Mouse (Mus musculus) hindbrain, embryonic 11.5 days (tissue): Measurements from ENCODE around the gene Polr1e. TPM values are rescaled to one million over a fixed set of nuclear protein-coding genes. Genes with fewer than 3 reads are reported as not detected.
A peak's percentile ranks its signal among the peaks of the same experiment; 100 is the strongest.
"Not testable (repeated sequence)": the region's sequence is repeated elsewhere in the genome, so short reads cannot be mapped to it uniquely, and the experiment has no call there.

Experiments used
- ATAC-seq: fragments of 200-750 bp; cut with Nextera tagmentation; 2 replicates; pipeline ENCODE4 v1.8.0; 2017; ENCODE audit warnings: mild to moderate bottlenecking, moderate TSS enrichment, moderate library complexity; ENCODE audit not compliant: low FRiP score
- DNase-seq: peaks from one replicate; pipeline ENCODE4 v3.0.0-alpha.2; 2015; ENCODE audit warnings: low spot score
- H3K27ac ChIP-seq: fragments of 300-500 bp; sonication (generic); 2 replicates; pipeline ENCODE4 v1.5.1; 2014; ENCODE audit warnings: mild to moderate bottlenecking, low read depth, low read length
- H3K27me3 ChIP-seq: fragments of 300-500 bp; sonication (generic); 2 replicates; pipeline ENCODE4 v1.6.1; 2014; ENCODE audit warnings: mild to moderate bottlenecking, low read length, moderate library complexity, mixed read lengths; ENCODE audit not compliant: control insufficient read depth, insufficient read depth
- H3K36me3 ChIP-seq: fragments of 300-500 bp; sonication (generic); 2 replicates; pipeline ENCODE4 v1.6.1; 2014; ENCODE audit warnings: mild to moderate bottlenecking, low read length, moderate library complexity, mixed read lengths; ENCODE audit not compliant: control insufficient read depth, insufficient read depth
- H3K4me1 ChIP-seq: fragments of 300-500 bp; sonication (generic); replicated peaks from 2 replicates; pipeline ENCODE4 v1.6.1; 2014; ENCODE audit warnings: low read length, mixed read lengths; ENCODE audit not compliant: control insufficient read depth, insufficient read depth
- H3K4me2 ChIP-seq: fragments of 300-500 bp; sonication (generic); replicated peaks from 2 replicates; pipeline ENCODE4 v1.6.1; 2014; ENCODE audit warnings: mild to moderate bottlenecking, low read depth, low read length
- H3K4me3 ChIP-seq: fragments of 300-500 bp; sonication (generic); 2 replicates; pipeline ENCODE4 v1.5.1; 2014; ENCODE audit warnings: low read depth, low read length
- H3K9ac ChIP-seq: fragments of 300-500 bp; sonication (generic); 2 replicates; pipeline ENCODE4 v1.6.1; 2014; ENCODE audit warnings: low read depth, low read length
- H3K9me3 ChIP-seq: fragments of 300-500 bp; sonication (generic); 2 replicates; pipeline ENCODE4 v1.6.1; 2016; ENCODE audit warnings: low read length; ENCODE audit not compliant: control insufficient read depth
- WGBS: fragments of 180-500 bp; shearing (Covaris S2); extraction: QIAGEN DNeasy Blood & Tissue Kit; methylation state at CpG from one replicate; pipeline ENCODE4 v1.1.7; 2014; 5-methylcytosine and 5-hydroxymethylcytosine counted together
- polyA plus RNA-seq: library from polyadenylated mRNA; unstranded; fragments of >200 nt; fragmentation: Nextera tagmentation; extraction: Ambion mirVana; gene quantifications from 2 replicates; pipeline ENCODE4 v1.2.1, GENCODE M21; 2014

Gene Polr1e
- polyA plus RNA-seq, 1 experiment from 2014 or later = 61.7 TPM

DNA sequence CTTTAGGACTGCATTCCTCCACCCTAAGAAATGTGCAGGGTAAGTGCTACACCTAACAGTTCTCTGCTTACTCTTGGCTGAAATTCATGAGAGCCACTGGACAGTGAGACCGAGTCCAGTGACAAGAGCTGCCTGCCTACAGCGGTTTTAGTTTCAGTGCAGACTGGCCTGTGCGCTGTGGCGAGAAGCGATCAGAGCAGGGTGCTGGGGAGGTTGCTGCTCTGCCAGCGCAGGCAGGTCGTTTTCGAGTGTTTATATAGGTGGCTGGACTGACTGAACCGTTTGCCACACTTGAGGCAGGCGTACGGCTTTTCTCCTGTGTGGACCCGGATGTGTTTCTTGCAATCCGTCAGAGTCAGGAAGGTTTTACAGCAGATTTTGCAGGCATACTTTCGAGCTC lies 25.2 kb upstream of the Polr1e start:
- not testable (repeated sequence) for H3K4me3 ChIP-seq, H3K4me1 ChIP-seq, H3K36me3 ChIP-seq, DNase-seq, ATAC-seq, H3K27ac ChIP-seq, H3K9ac ChIP-seq, H3K9me3 ChIP-seq, H3K27me3 ChIP-seq, H3K4me2 ChIP-seq
- WGBS = 89% methylated on average over 13 of the region's 14 CpGs

DNA sequence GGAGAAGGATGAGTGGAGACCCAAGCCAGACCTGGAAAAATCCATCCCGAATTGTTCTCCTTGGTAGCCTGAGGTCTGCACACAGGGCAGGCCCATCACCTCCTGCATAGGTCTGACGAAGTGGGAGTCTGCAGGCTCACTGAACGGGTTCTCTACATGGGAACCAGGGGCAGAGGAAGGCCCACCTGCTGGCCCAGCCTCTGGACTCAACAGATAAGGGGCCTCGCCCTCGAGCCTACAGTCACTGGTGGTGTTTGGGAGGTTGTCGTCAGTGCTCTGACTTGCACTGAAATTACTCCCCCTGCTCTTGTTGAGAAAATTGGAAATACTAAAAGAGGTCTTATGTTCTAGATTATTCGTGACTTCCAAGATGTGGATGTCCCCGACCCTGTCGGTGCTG lies 24.5 kb upstream of the Polr1e start:
- Histone ChIP-seq H3K9me3 (no peaks in the 10 kb centered on the region), H3K4me3 (no peak overlapping the region), H3K4me1 (no peaks in the 10 kb centered on the region), H3K27ac (no peak overlapping the region), H3K36me3 (0 out of 2 replicates have a peak, but pooled peaks cover 2% of the 10 kb centered on the region), H3K9ac (no peak overlapping the region), H3K27me3 (no peaks in the 10 kb centered on the region), H3K4me2 (no peak overlapping the region)
- 92% methylated on average over 9 of the region's 9 CpGs for WGBS
- ATAC-seq (no peak), DNase-seq (no peak)

DNA sequence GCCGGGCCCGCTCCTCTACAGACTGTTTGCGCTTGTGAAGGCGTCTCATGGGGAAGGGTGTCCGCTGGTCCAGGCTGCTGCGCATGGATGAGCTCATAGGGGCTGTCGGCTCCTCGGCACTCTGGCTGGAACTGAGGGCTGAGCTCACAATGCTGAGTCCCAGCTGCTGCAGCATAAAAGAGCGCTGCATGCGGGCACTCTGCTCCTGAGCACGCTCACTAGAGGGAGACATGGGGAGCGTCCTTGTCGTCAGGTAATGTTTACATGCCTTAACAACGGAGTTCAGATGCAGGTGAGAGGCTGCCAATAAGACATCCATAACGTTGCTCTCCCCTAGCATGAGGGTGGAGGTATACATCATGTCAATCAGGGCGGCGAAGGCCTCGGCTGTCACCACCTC lies 23.6 kb upstream of the Polr1e start:
- H3K27me3 ChIP-seq = no peaks in the 10 kb centered on the region
- no peak overlapping the region for H3K27ac ChIP-seq
- WGBS = 85% methylated on average over 18 of the region's 18 CpGs
- H3K36me3 ChIP-seq = 0 out of 2 replicates have a peak, but pooled peaks cover 2% of the 10 kb centered on the region
- ATAC-seq (no peak), DNase-seq (no peak)
- H3K9ac ChIP-seq = no peak overlapping the region
- H3K4me3 ChIP-seq = no peak overlapping the region
- no peaks in the 10 kb centered on the region for H3K4me1 ChIP-seq
- no peaks in the 10 kb centered on the region for H3K9me3 ChIP-seq
- H3K4me2 ChIP-seq = no peak overlapping the region

DNA sequence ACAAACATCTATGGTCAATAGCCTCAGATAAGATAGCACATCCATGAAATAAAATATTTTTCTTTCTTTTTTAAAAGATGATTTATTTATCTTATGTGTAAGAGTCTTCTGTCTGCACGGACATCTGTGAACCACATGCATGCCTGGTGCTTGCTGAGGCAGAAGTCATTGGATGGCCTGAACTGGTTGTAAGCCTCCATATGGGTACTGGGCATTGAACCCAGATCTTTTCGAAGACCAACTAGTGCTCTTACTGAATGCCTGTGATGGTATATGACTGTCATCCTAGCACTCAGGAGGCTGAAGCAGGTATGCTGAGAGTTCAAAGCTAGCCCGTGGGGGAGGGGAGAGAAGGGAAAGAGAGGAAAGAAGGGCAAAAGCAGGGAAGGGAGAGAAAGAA lies 20.3 kb upstream of the Polr1e start:
- Histone ChIP-seq H3K4me2 (no peak overlapping the region), H3K27me3 (no peaks in the 10 kb centered on the region), H3K36me3 (no peaks in the 10 kb centered on the region), H3K9ac (no peak overlapping the region), H3K27ac (no peak overlapping the region), H3K9me3 (no peaks in the 10 kb centered on the region), H3K4me3 (no peak overlapping the region), H3K4me1 (no peaks in the 10 kb centered on the region)
- ATAC-seq = no peak
- DNase-seq = no peak
- WGBS = 75% methylated on average over 3 of the region's 3 CpGs

DNA sequence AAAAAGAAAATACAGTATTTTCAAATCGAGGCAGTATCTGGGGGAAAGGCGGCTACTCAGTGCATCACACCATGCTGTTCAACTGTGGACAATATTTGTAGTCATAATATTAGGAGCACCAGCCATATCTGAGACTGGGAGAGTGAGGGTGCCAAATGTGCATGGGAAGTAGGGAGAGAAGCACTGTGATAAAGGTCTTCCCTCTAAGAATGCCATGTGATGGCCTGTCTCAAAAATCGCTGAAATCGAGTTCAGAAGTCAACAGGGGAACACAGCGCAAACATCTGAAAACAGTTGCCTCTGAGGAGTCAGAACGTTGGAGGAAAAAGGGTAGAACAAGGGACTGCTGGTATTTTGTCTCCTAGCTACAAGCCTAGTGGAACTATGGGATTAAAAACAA lies 18.4 kb upstream of the Polr1e start:
- Histone ChIP-seq H3K36me3 (no peaks in the 10 kb centered on the region; the same call in 1 of the 2 replicates), H3K4me2 (no peak overlapping the region), H3K9me3 (no peaks in the 10 kb centered on the region), H3K27me3 (no peaks in the 10 kb centered on the region), H3K9ac (no peak overlapping the region), H3K4me3 (no peak overlapping the region), H3K27ac (no peak overlapping the region), H3K4me1 (no peaks in the 10 kb centered on the region)
- ATAC-seq = no peak
- no peak for DNase-seq
- 92% methylated on average over 6 of the region's 6 CpGs for WGBS

DNA sequence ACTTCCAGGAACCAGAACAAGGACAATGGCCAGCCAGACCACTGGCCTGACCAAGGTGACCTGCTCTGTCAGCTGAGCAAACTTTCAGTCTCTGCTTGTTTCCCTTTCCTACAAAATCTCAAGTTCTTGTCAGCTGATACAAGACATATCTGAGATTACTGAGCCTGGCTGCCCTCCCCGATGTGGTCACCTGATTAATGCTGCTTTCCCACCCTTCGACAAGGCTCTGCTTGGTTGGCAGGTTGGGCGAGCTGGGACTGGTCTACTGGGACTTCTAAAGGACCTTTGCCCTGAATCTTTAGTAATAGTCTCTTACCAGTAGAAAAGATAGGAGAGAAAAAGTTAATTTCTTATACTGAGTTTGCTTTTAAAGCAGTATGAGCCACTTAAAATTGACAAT lies 12.9 kb upstream of the Polr1e start:
- WGBS = 89% methylated on average over 3 of the region's 3 CpGs
- Histone ChIP-seq H3K36me3 (no peaks in the 10 kb centered on the region; the same call in 1 of the 2 replicates), H3K4me2 (no peak overlapping the region), H3K27me3 (no peaks in the 10 kb centered on the region), H3K9ac (no peak overlapping the region), H3K4me3 (no peak overlapping the region), H3K9me3 (no peaks in the 10 kb centered on the region), H3K27ac (no peak overlapping the region), H3K4me1 (peaks cover 4% of the 10 kb centered on the region; the same call in 1 of the 2 replicates)
- DNase-seq = no peak
- no peak for ATAC-seq

DNA sequence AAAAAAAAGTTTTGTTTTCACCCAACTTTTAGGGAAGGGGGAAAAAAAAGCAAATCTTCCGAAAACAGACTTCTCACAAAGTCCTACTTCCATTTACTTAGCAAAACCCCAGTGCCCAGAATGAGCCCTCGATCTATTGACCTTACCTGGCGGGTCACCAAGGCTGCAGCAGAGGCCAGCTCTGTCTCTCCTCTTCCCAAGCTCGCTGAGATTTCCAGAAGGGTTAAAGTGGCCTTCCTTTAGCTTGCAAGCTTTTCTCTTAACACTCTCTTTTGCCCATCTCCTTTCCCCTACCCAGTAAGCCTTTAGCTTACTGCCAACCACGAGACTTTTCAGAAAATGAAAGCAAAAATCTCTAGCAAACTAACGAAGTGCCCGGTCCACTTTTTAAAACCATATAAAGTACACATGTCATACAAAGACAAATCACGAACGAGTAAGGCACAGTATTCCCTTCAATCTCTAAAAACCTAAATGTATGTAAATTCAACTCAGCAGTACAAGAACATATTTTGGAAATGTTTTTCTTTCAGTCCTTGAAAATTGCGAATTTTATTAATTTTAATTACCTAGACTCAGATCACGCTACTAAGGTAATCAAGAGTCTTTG lies 7.5 kb upstream of the Polr1e start:
- Histone ChIP-seq H3K27ac (peak overlapping the region; percentile 76; the same call in 1 of the 2 replicates), H3K9me3 (no peaks in the 10 kb centered on the region), H3K27me3 (no peaks in the 10 kb centered on the region), H3K4me1 (peaks cover 7% of the 10 kb centered on the region; the same call in 1 of the 2 replicates), H3K36me3 (no peaks in the 10 kb centered on the region), H3K4me2 (peak overlapping the region; percentile 40), H3K4me3 (peak overlapping the region; percentile 66), H3K9ac (peak overlapping the region; percentile 75)
- 12% methylated on average over 11 of the region's 11 CpGs for WGBS
- ATAC-seq (no peak), DNase-seq (no peak)

DNA sequence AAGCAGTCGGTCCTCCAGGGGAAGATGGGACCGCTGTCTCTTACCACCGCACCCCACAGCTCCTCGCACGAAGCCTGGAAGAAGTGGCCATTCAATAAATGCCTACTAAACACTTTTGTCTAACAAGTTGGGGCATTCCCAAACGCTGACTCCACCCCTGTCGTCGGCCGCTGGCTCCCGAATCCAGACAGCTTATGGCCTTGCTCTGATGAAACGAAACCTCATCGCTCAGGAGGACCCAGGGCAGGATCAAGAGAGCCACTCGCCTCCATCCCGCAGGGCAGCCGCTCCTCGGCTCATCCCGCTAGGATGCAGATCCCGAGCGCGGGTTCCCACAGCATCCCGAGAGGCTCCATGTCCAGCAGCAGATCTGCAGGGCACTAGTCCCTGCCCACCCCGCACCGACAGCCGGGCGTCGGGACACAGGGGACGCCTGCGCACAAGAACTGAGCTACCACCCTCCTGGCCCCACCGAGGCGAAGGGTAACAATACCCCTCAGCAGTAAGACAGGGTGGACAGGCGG lies 6.7 kb upstream of the Polr1e start:
- Histone ChIP-seq H3K27me3 (no peaks in the 10 kb centered on the region), H3K4me1 (peaks cover 7% of the 10 kb centered on the region; the same call in 1 of the 2 replicates), H3K4me3 (peak overlapping the region; percentile 66), H3K9ac (peak overlapping the region; percentile 75), H3K36me3 (no peaks in the 10 kb centered on the region), H3K9me3 (no peaks in the 10 kb centered on the region), H3K27ac (peak overlapping the region; percentile 76), H3K4me2 (peak overlapping the region; percentile 40)
- under 1% methylated on average over 31 of the region's 31 CpGs for WGBS
- ATAC-seq = peak; percentile 86
- DNase-seq = no peak
